Mouse (Mus musculus) kidney, postnatal 25 days (tissue): Measurements from ENCODE around the gene Gp1ba.

Source experiments
- DNase-seq, 2 experiments: peaks; one replicate each; pipeline ENCODE4 v3.0.0; 2021; ENCODE audit warnings: mixed read lengths in 2 of 2

The Gp1ba gene

GRCm38 (mm10) chr11:70638714-70639278 is at the start of gene Gp1ba:
TSS of gene Gp1ba (plus strand) at chr11:70639122.
- DNase-seq, result no peak

- DNase-seq, result no peak
Measured at GRCm38 (mm10) chr11:70591733-70592132, 47.2 kb upstream of the Gp1ba start.

GRCm38 (mm10) chr11:70594253-70594989 is 44.5 kb upstream of the Gp1ba start:
- DNase-seq, result peak; percentile 51 to 74

GRCm38 (mm10) chr11:70595638-70596037 is 43.3 kb upstream of the Gp1ba start:
- DNase-seq, result peak; percentile 16 to 54

- no peak for DNase-seq
Measured at GRCm38 (mm10) chr11:70596094-70596493, 42.8 kb upstream of the Gp1ba start.

GRCm38 (mm10) chr11:70597301-70597700 is 41.6 kb upstream of the Gp1ba start:
- DNase-seq, result no peak

- DNase-seq, result no peak
Measured at GRCm38 (mm10) chr11:70598451-70598953, 40.4 kb upstream of the Gp1ba start.

- DNase-seq, result peak; percentile 80 to 87
Measured at GRCm38 (mm10) chr11:70605024-70605566, 33.8 kb upstream of the Gp1ba start.

- DNase-seq, result no peak
Measured at GRCm38 (mm10) chr11:70606717-70607116, 32.2 kb upstream of the Gp1ba start.

- DNase-seq, result no peak
Measured at GRCm38 (mm10) chr11:70607611-70608010, 31.3 kb upstream of the Gp1ba start.

GRCm38 (mm10) chr11:70608381-70609066 is 30.4 kb upstream of the Gp1ba start:
- DNase-seq, result peak; percentile 67 to 87

GRCm38 (mm10) chr11:70610752-70611151 is 28.2 kb upstream of the Gp1ba start:
- no peak for DNase-seq

GRCm38 (mm10) chr11:70612505-70612904 is 26.4 kb upstream of the Gp1ba start:
- peak; percentile 31 to 57 for DNase-seq

- peak; percentile 79 to 84 for DNase-seq
Measured at GRCm38 (mm10) chr11:70615074-70615473, 23.8 kb upstream of the Gp1ba start.

- DNase-seq, result no peak
Measured at GRCm38 (mm10) chr11:70615516-70616093, 23.3 kb upstream of the Gp1ba start, which contains the start of gene 4930544D05Rik. TSS of gene 4930544D05Rik (plus strand) at chr11:70615848.

GRCm38 (mm10) chr11:70619101-70619500 is 19.8 kb upstream of the Gp1ba start, which contains the start of gene Chrne:
TSS of gene Chrne (minus strand) at chr11:70619216.
- no peak for DNase-seq

- DNase-seq, result no peak
Measured at GRCm38 (mm10) chr11:70621972-70622814, 16.7 kb upstream of the Gp1ba start.

- peak in 1 of 2 experiments; percentile 31 for DNase-seq
Measured at GRCm38 (mm10) chr11:70623053-70623742, 15.7 kb upstream of the Gp1ba start.

- DNase-seq, result peak; percentile 49 to 76
Measured at GRCm38 (mm10) chr11:70625473-70625872, 13.4 kb upstream of the Gp1ba start.

- peak in 1 of 2 experiments; percentile 47 for DNase-seq
Measured at GRCm38 (mm10) chr11:70626877-70627276, 12.0 kb upstream of the Gp1ba start.

- DNase-seq, result no peak
Measured at GRCm38 (mm10) chr11:70628431-70628830, 10.5 kb upstream of the Gp1ba start.
